Mouse (Mus musculus) c-Kit-positive CD71-positive TER-119-negative erythroid progenitor cells, embryonic 14.5 days (primary cell): Measurements from ENCODE around the gene St8sia2.
A peak's percentile ranks its signal among the peaks of the same experiment; 100 is the strongest.

ENCODE experiments used
- DNase-seq: peaks from one replicate; pipeline ENCODE4 v3.0.0-alpha.2; 2013; ENCODE audit warnings: low read depth

Gene St8sia2

GRCm38 (mm10) chr7:74013601-74014175 lies at the start of gene St8sia2:
Gene St8sia2 (minus strand): TSS chr7:74013690.
- no peak for DNase-seq

- DNase-seq, result no peak
Observed at GRCm38 (mm10) chr7:74061076-74061475, 47.6 kb upstream of the St8sia2 start.

GRCm38 (mm10) chr7:74060306-74060946 lies 46.9 kb upstream of the St8sia2 start:
- no peak for DNase-seq

- DNase-seq, result no peak
Observed at GRCm38 (mm10) chr7:74059684-74060083, 46.2 kb upstream of the St8sia2 start.

GRCm38 (mm10) chr7:74055753-74056152 lies 42.3 kb upstream of the St8sia2 start:
- no peak for DNase-seq

- no peak for DNase-seq
Observed at GRCm38 (mm10) chr7:74047591-74047990, 34.1 kb upstream of the St8sia2 start.

- DNase-seq, result no peak
Observed at GRCm38 (mm10) chr7:74045166-74045957, 31.9 kb upstream of the St8sia2 start.

GRCm38 (mm10) chr7:74043562-74044138 lies 30.2 kb upstream of the St8sia2 start:
- DNase-seq, result no peak

- peak; percentile 17 for DNase-seq
Observed at GRCm38 (mm10) chr7:74025007-74025406, 11.5 kb upstream of the St8sia2 start.

GRCm38 (mm10) chr7:74024171-74024570 lies 10.7 kb upstream of the St8sia2 start:
- DNase-seq, result no peak

- DNase-seq, result no peak
Observed at GRCm38 (mm10) chr7:74022571-74022970, 9.1 kb upstream of the St8sia2 start.

GRCm38 (mm10) chr7:74021771-74022170 lies 8.3 kb upstream of the St8sia2 start:
- no peak for DNase-seq

- DNase-seq, result no peak
Observed at GRCm38 (mm10) chr7:74016613-74017012, 3.1 kb upstream of the St8sia2 start.

GRCm38 (mm10) chr7:74012858-74013600 lies 461 bp downstream of the St8sia2 start:
- DNase-seq, result no peak

GRCm38 (mm10) chr7:74011976-74012857 lies 1.3 kb downstream of the St8sia2 start:
- DNase-seq, result no peak

- no peak for DNase-seq
Observed at GRCm38 (mm10) chr7:74008946-74009542, 4.4 kb downstream of the St8sia2 start.

GRCm38 (mm10) chr7:74006775-74007371 lies 6.6 kb downstream of the St8sia2 start:
- no peak for DNase-seq

- DNase-seq, result no peak
Observed at GRCm38 (mm10) chr7:74006364-74006763, 7.1 kb downstream of the St8sia2 start.

GRCm38 (mm10) chr7:74000743-74001510 lies 12.6 kb downstream of the St8sia2 start:
- DNase-seq, result no peak
